Mouse (Mus musculus): ENCODE measurements around the gene Ryk.

Gene Ryk

GRCm38 (mm10) chr9:102858283-102858682 is 23.6 kb downstream of the Ryk start:
- DNase-seq (ENCODE audit: low read depth, low spot score), result no peak

GRCm38 (mm10) chr9:102859399-102859798 is 24.7 kb downstream of the Ryk start:
- no peak for DNase-seq (ENCODE audit: low read depth, low spot score)

- DNase-seq (ENCODE audit: low read depth, low spot score), result no peak
Observed at GRCm38 (mm10) chr9:102859963-102860362, 25.2 kb downstream of the Ryk start.

- DNase-seq (ENCODE audit: low read depth, low spot score), result no peak
Observed at GRCm38 (mm10) chr9:102860802-102861469, 26.2 kb downstream of the Ryk start.

DNA sequence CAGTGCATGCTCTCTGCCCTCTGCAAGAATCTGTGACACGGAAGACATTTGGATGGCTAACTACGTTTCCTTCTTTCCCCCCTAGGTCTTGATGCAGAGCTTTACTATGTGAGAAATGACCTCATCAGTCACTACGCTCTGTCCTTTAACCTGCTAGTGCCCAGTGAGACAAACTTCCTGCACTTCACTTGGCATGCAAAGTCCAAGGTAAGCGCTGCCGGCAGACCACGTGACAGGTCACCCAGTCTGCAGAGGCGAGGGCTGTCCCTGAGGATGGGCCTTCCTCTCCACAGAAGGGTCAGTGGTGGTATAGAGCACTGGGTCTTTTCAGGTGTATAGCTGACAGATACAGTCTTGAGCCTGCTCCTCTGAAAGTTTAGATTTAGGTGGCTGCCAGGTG is 27.1 kb downstream of the Ryk start:
- no peak for DNase-seq (ENCODE audit: low read depth, low spot score)

- DNase-seq (ENCODE audit: low read depth, low spot score), result no peak
Observed at GRCm38 (mm10) chr9:102862260-102862659, 27.5 kb downstream of the Ryk start.

- DNase-seq (ENCODE audit: low read depth, low spot score), result peak; percentile 88
Observed at GRCm38 (mm10) chr9:102863876-102864545, 29.3 kb downstream of the Ryk start.

DNA sequence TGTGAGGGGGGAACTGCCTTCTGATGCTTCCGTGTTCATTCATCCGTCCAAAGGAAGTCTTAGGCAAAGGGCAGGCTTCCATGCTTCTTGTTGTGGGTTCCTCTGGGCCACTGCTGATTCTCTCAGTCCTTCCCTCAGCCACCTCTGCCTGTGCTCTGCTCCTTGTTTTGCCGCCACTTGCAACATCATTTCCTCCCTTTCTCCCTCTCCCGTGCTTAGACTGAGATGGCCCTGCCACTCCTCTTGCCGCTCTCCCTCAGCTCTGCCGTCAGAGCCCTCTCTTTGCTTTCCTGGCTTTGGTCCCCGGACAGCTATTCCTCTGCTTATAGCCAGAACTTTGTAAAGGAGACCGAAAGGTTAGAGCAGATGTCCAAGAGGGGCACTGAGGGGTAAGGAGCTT is 30.2 kb downstream of the Ryk start:
- no peak for DNase-seq (ENCODE audit: low read depth, low spot score)

GRCm38 (mm10) chr9:102865946-102866737 is 31.4 kb downstream of the Ryk start:
- no peak for DNase-seq (ENCODE audit: low read depth, low spot score)

- DNase-seq (ENCODE audit: low read depth, low spot score), result no peak
Observed at GRCm38 (mm10) chr9:102866893-102867292, 32.2 kb downstream of the Ryk start.

- no peak for DNase-seq (ENCODE audit: low read depth, low spot score)
Observed at GRCm38 (mm10) chr9:102867516-102867915, 32.8 kb downstream of the Ryk start.

DNA sequence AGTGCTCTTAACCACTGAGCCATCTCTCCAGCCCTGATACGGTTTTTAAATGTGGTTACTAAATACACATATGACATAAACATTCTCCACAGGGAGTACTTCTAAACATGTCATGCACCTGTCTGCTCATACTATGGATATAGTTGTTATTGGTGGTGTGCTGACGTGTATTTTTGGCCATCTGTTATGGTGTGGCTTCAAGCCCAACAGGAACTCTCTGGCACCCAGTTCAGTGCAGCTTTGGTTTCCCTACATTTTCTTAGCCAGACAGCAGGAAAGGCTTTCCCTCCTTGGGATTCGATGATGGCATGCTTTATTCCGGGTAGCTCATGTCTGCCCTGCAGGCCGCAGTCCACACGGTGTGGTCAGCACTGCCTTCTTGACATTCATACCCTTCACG is 33.7 kb downstream of the Ryk start:
- DNase-seq (ENCODE audit: low read depth, low spot score), result no peak

GRCm38 (mm10) chr9:102876054-102876690 is 41.5 kb downstream of the Ryk start:
- no peak for DNase-seq (ENCODE audit: low read depth, low spot score)

DNA sequence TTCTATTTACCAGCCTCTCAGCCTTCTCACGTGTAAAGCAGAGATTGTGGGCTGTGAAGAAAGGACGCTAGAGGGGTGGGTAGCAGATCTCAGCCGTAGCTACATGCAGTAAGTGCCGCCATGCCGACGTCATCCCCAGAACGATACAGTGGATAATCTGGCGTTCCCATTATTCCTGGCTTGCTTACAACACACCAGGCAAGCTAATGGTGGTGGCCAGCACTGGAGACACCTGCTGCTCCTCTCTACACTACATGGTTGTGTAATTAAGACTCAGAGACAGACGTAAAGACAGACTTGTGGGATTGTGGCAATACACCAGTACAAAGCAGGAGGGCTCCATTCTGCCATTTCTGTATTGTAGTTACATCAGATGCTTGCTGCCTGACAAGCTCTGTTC is 43.2 kb downstream of the Ryk start:
- no peak for DNase-seq (ENCODE audit: low read depth, low spot score)

DNA sequence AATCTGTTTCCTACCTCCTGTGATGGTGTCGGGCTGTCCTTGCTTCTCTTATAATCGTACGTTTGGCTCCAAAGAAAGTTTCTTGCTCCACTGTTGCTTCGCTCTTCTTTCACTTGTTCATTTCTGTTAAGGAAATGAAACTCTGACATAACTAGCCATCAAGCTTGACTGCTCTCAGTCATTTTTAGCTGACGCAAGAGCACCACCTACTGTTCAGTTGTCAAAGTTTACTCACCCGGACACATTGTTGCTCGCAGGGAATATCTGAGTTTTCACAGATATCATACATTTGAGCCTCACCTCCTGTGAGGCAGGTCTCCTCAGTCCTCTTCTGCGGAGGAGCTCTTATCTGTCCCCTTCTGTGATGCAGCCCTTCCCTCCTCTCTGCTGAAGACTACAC is 44.8 kb downstream of the Ryk start:
- DNase-seq (ENCODE audit: low read depth, low spot score), result peak; percentile 22

DNA sequence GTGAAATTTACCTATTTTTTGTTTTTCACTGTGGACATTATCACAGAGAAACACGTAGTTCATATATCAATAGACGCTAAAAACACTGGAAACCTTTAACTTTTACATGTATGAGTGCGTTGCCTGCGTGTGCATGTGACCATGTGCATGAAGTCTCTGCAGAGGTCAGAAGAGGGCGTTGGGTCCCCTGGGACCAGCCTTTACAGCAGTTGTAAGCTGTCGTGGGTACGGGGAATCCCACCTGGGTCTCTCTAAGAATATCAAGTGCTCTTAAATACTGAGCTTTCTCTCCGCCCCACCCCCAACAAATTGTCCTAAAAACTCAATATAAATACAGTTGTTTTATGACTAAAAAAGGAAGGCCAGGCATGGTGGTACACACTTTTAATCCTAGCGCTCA is 50.0 kb downstream of the Ryk start:
- no peak for DNase-seq (ENCODE audit: low read depth, low spot score)

- no peak for DNase-seq (ENCODE audit: low read depth, low spot score)
Observed at GRCm38 (mm10) chr9:102890166-102890565, 55.4 kb downstream of the Ryk start.

DNA sequence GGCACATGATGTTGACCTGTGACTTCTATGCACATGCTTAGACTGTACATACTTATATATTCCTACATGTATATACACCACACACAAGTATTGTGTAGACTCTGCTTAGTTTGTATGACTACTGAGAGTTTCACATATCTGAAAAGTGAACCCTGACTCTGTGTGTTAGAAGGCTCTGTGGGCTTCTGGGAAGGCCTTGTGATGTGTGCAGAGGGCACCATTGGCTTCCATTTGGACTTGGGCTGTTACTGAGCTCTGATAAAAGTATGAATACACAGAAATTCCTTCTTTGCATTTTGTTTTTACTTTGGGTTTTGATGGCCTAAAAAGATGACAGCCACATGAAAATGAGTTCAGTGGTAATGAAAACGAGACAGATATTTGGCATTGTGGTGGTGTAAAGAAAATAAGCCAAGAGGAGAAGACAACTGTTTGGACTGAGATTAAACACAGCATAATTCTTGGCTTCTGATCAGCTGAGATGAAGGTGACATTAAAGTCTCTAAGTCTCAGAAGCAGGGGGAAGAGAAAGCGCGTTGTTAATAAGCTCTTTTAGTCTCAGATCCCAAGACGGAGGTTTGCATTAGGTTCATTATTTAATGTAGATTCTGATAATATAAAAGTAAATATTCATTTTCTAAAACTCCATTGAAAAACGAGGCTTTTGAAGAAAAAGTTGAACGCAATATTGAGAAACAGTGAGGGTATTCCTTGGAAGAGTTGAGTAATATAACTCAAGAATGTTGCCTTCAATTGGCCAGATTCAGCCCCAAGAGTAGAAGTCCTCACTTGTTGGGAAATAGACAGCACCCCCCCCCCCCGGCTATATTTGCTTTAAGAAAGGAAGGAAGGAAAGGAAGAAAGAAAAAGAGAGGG is 58.0 kb downstream of the Ryk start:
- no peak for DNase-seq (ENCODE audit: low read depth, low spot score)

DNA sequence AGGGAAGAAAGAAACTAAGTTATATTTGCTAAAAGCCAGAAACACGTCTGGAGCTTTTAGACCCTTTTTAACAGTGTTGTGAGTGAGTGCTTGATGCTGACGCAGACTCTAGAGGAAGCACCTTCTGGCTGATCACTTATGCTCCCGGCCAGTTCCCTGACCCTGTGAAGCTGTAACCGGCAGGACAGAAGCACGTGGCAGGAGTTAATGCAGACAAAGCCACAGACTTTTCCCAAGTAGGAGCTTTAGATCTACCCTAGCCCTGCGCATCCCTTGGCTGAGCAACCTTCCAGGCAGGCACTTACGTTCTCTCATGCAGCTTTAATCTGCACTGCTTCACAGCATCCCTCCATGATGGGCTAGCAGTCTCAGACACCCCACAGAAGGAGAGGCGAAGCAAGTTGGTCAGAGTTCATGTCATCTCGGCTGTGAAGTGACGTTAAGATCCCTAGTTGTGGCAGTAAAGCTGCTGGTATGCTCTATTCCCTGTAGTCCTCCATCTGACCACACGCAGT is 58.7 kb downstream of the Ryk start:
- DNase-seq (ENCODE audit: low read depth, low spot score), result no peak

DNA sequence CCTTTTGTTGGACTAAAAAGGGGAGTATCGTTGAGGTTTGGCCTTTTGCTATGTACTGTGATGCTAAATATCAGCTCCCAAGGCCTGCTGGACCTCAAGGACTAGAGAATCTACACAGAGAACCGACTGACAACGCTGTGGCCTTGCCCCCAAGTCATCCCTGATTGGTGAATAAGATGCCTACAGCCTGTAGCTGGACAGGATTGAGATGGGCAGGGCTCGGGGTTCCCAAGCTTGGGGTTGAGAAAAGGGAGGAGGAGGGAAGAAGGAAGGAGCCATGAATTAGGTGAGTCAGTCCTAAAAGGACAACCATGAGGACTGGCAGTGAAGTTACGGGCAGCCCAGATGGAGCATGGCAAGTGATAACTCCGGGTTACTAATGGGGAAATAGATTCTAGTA is 65.2 kb downstream of the Ryk start:
- no peak for DNase-seq (ENCODE audit: low read depth, low spot score)

DNA sequence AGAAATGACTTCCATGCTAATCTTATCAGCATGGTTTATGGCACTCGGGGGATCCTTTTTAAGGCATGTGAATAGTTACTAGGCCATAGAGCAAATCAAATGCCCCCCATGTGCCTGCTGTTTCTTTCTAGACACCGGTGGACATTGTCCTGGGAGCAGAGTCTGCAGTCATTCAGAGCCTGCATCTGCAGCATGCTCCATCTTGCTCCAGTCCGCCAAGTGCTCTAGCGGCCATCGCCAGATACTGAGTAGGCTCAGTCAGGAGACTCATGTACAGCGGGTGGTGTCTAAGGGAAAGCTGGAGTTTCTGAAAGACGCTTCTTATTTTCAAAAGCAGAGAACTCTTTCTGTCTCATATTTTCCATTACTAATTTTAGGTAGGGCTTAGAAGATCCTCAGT is 67.6 kb downstream of the Ryk start:
- DNase-seq (ENCODE audit: low read depth, low spot score), result no peak

Data from telencephalon, adult 2 months (tissue).